Mouse (Mus musculus): Measurements from ENCODE around the gene Tmprss2. TPM values are rescaled to one million over a fixed set of nuclear protein-coding genes. Genes with fewer than 3 reads are reported as not detected.

The Tmprss2 gene
- polyA plus RNA-seq (2012; rRNA removed) = 2.6 and 4.0 TPM in 2 replicates

GRCm38 (mm10) chr16:97610939-97611338, at the start of gene Tmprss2:
Gene Tmprss2 (minus strand): TSS chr16:97611195.
- WGBS = 7% methylated on average over 30 of the region's 30 CpGs
- TF ChIP-seq CTCF (IDR thresholded peaks at IDR 0.05; ENCODE audit: borderline replicate concordance, control insufficient read depth, extremely low read depth, insufficient read depth, low read length, poor library complexity) (no peak), POLR2A (IDR thresholded peaks at IDR 0.05; ENCODE audit: control insufficient read depth, extremely low read depth, insufficient read depth, low read length, poor library complexity) (no peak)
- H3K27ac ChIP-seq (ENCODE audit: control insufficient read depth, insufficient read depth, low read length) = no peak within 1 kb of the TSS
- no peaks in the 10 kb centered on the region; the same call in 1 of the 2 replicates for H3K27me3 ChIP-seq (ENCODE audit: control insufficient read depth, insufficient read depth, low read length)
- H3K4me3 ChIP-seq (ENCODE audit: control insufficient read depth, insufficient read depth, low read length) = 0 out of 2 replicates have a peak within 1 kb of the TSS, but pooled peaks have one; percentile 3
- no peak for DNase-seq
- H3K4me1 ChIP-seq (replicated peaks; ENCODE audit: control insufficient read depth, insufficient read depth, low read length) = no peaks in the 10 kb centered on the region
- no peaks in the 10 kb centered on the region for H3K36me3 ChIP-seq (ENCODE audit: control insufficient read depth, insufficient read depth, low read length)

GRCm38 (mm10) chr16:97659225-97659658, 48.2 kb upstream of the Tmprss2 start:
- WGBS = 88% methylated on average over 1 of the region's 1 CpGs
- Histone ChIP-seq H3K27ac (ENCODE audit: control insufficient read depth, insufficient read depth, low read length) (no peak overlapping the region), H3K4me3 (ENCODE audit: control insufficient read depth, insufficient read depth, low read length) (no peak overlapping the region), H3K36me3 (ENCODE audit: control insufficient read depth, insufficient read depth, low read length) (no peaks in the 10 kb centered on the region), H3K4me1 (replicated peaks; ENCODE audit: control insufficient read depth, insufficient read depth, low read length) (no peaks in the 10 kb centered on the region), H3K27me3 (ENCODE audit: control insufficient read depth, insufficient read depth, low read length) (no peaks in the 10 kb centered on the region)
- TF ChIP-seq POLR2A (IDR thresholded peaks at IDR 0.05; ENCODE audit: control insufficient read depth, extremely low read depth, insufficient read depth, low read length, poor library complexity) (no peak), CTCF (IDR thresholded peaks at IDR 0.05; ENCODE audit: borderline replicate concordance, control insufficient read depth, extremely low read depth, insufficient read depth, low read length, poor library complexity) (no peak)
- DNase-seq = no peak

GRCm38 (mm10) chr16:97658481-97658880, 47.5 kb upstream of the Tmprss2 start:
- no peak overlapping the region for H3K4me3 ChIP-seq (ENCODE audit: control insufficient read depth, insufficient read depth, low read length)
- DNase-seq = no peak
- TF ChIP-seq POLR2A (IDR thresholded peaks at IDR 0.05; ENCODE audit: control insufficient read depth, extremely low read depth, insufficient read depth, low read length, poor library complexity) = no peak
- no peak for TF ChIP-seq CTCF (IDR thresholded peaks at IDR 0.05; ENCODE audit: borderline replicate concordance, control insufficient read depth, extremely low read depth, insufficient read depth, low read length, poor library complexity)
- WGBS = 63% methylated on average over 6 of the region's 6 CpGs
- no peaks in the 10 kb centered on the region for H3K36me3 ChIP-seq (ENCODE audit: control insufficient read depth, insufficient read depth, low read length)
- no peak overlapping the region for H3K27ac ChIP-seq (ENCODE audit: control insufficient read depth, insufficient read depth, low read length)
- no peaks in the 10 kb centered on the region for H3K27me3 ChIP-seq (ENCODE audit: control insufficient read depth, insufficient read depth, low read length)
- H3K4me1 ChIP-seq (replicated peaks; ENCODE audit: control insufficient read depth, insufficient read depth, low read length) = no peaks in the 10 kb centered on the region

GRCm38 (mm10) chr16:97655800-97656199, 44.8 kb upstream of the Tmprss2 start:
- H3K4me3 ChIP-seq (ENCODE audit: control insufficient read depth, insufficient read depth, low read length) = no peak overlapping the region
- H3K27ac ChIP-seq (ENCODE audit: control insufficient read depth, insufficient read depth, low read length) = no peak overlapping the region
- H3K36me3 ChIP-seq (ENCODE audit: control insufficient read depth, insufficient read depth, low read length) = no peaks in the 10 kb centered on the region
- H3K27me3 ChIP-seq (ENCODE audit: control insufficient read depth, insufficient read depth, low read length) = no peaks in the 10 kb centered on the region
- H3K4me1 ChIP-seq (replicated peaks; ENCODE audit: control insufficient read depth, insufficient read depth, low read length) = no peaks in the 10 kb centered on the region
- TF ChIP-seq POLR2A (IDR thresholded peaks at IDR 0.05; ENCODE audit: control insufficient read depth, extremely low read depth, insufficient read depth, low read length, poor library complexity) (no peak), CTCF (IDR thresholded peaks at IDR 0.05; ENCODE audit: borderline replicate concordance, control insufficient read depth, extremely low read depth, insufficient read depth, low read length, poor library complexity) (no peak)
- DNase-seq = no peak
- 74% methylated on average over 2 of the region's 2 CpGs for WGBS

- H3K4me1 ChIP-seq (replicated peaks; ENCODE audit: control insufficient read depth, insufficient read depth, low read length) = no peaks in the 10 kb centered on the region
- H3K4me3 ChIP-seq (ENCODE audit: control insufficient read depth, insufficient read depth, low read length) = no peak overlapping the region
- H3K36me3 ChIP-seq (ENCODE audit: control insufficient read depth, insufficient read depth, low read length) = no peaks in the 10 kb centered on the region
- no peak overlapping the region for H3K27ac ChIP-seq (ENCODE audit: control insufficient read depth, insufficient read depth, low read length)
- H3K27me3 ChIP-seq (ENCODE audit: control insufficient read depth, insufficient read depth, low read length) = no peaks in the 10 kb centered on the region
- no peak for DNase-seq
- no peak for TF ChIP-seq POLR2A (IDR thresholded peaks at IDR 0.05; ENCODE audit: control insufficient read depth, extremely low read depth, insufficient read depth, low read length, poor library complexity)
- no peak for TF ChIP-seq CTCF (IDR thresholded peaks at IDR 0.05; ENCODE audit: borderline replicate concordance, control insufficient read depth, extremely low read depth, insufficient read depth, low read length, poor library complexity)
- WGBS = 81% methylated on average over 9 of the region's 9 CpGs
Measured at GRCm38 (mm10) chr16:97649522-97650188, 38.7 kb upstream of the Tmprss2 start.

- H3K27me3 ChIP-seq (ENCODE audit: control insufficient read depth, insufficient read depth, low read length) = no peaks in the 10 kb centered on the region
- no peak for DNase-seq
- H3K36me3 ChIP-seq (ENCODE audit: control insufficient read depth, insufficient read depth, low read length) = no peaks in the 10 kb centered on the region
- no peak overlapping the region for H3K4me3 ChIP-seq (ENCODE audit: control insufficient read depth, insufficient read depth, low read length)
- H3K27ac ChIP-seq (ENCODE audit: control insufficient read depth, insufficient read depth, low read length) = no peak overlapping the region
- TF ChIP-seq POLR2A (IDR thresholded peaks at IDR 0.05; ENCODE audit: control insufficient read depth, extremely low read depth, insufficient read depth, low read length, poor library complexity) (no peak), CTCF (IDR thresholded peaks at IDR 0.05; ENCODE audit: borderline replicate concordance, control insufficient read depth, extremely low read depth, insufficient read depth, low read length, poor library complexity) (no peak)
- H3K4me1 ChIP-seq (replicated peaks; ENCODE audit: control insufficient read depth, insufficient read depth, low read length) = no peaks in the 10 kb centered on the region
Measured at GRCm38 (mm10) chr16:97644681-97645080, 33.7 kb upstream of the Tmprss2 start.

Data from thymus, adult 2 months (tissue).